Mouse (Mus musculus) CD8-positive naive resting alpha-beta T cell, adult 2 months (primary cell): ENCODE measurements around the gene Lfng.

ENCODE experiments used
- DNase-seq, 2 experiments: peaks; one replicate each; pipeline ENCODE4 v3.0.0; 2022; ENCODE audit warnings: low read depth in 2 of 2, low spot score in 2 of 2

The Lfng gene

DNA sequence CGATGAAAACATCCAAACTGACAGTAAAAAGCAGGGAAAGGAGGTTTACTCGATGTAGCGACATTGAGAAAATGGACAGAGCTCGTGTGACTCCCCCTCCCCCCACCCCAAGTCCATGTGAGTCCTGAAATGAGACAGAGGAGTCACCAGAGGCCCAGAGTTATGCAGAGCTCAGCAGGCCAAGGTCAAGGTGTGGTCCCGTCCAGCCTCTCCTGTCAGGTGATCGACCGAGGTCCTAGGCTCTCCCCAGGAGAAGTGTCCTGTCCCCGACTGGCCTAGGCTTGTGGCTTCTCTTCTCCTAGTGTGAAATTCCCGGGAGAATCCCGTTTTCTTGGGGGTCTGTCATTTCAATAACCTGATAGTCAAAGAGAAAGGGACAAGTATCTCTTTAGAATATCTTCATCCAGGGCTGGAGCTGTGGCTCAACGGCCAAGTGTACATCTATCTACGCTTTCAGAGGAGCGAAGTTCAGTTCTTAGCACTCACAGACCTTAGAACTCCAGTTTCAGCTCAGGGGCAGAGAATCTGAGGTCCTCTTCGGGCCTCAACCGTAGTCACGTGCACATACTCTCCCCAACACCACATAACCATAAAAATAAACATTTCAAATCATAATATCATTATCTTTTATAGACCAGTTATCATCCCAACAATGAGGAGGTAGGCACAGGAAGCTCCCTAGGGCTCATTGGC is 17.9 kb upstream of the Lfng start:
- DNase-seq, result no peak

DNA sequence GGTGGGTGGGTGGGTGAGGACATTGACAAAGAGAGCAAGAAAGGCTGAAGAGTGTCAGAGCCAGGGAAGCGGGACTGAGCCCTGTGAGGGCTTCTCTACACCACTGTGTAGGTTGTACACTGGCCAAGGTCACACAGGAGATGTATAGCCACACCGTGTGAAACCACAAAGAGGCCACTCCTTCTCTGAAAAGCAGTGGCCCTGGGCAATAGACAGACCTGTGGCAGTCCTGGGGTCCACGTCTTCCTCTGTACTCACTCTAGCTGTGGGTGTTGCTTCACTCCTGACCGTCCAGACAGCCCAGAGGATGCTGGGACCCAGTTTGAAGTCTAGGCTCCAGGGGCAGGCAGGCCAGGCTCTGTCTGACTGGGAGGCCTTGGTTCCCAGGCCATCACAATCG is 12.3 kb upstream of the Lfng start:
- no peak for DNase-seq

DNA sequence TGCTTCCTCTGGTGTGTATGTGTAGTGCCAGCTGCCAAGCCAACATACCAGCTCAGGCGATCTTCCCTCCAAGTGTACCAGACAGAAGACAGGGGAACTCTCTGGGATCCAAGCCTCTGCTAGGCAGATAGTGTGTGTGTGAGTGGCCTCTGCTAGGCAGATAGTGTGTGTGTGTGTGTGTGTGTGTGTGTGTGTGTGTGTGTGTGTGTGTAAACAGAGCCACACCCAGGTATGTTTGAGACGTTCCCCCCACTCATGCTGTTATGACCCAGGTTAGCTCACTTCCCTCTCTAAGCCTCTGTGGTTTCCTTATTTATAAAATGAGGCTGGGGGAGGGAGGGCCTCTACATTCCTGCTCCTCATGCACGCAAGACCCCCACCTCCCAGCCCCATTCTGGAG is 10.7 kb upstream of the Lfng start:
- DNase-seq, result no peak

DNA sequence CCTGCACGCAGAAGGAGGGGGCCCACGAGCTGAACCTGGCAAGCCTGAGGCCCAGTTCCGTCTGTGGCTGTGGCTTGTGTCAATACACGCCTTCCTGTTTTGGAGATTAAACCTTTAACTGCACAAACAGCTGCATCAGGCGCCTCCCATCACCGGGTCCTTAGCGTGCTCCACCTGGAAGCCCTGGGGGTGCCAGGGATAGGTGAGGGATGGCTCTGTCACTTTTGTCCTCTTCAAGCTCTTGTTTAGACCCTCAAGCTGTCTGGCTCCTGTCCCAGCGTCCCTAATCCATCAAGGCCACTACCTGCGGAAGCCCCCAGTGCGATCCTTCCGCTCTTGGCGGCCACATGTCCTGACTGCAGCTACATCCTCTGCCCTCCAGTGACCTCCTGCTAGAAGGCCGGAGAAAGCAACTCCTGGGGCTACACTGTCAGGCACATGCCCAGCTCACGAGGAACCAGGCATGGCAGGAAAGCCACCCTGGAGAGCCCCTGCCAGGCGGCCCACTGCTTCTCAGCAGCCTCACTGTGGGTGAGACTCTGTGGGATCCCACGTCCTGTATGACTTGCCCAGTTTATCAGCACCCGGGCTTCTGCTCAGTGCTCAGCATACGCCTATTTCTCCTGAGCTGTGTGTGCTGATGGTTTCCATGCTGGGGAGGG is 10.1 kb upstream of the Lfng start:
- DNase-seq, result peak; percentile 79 to 82

DNA sequence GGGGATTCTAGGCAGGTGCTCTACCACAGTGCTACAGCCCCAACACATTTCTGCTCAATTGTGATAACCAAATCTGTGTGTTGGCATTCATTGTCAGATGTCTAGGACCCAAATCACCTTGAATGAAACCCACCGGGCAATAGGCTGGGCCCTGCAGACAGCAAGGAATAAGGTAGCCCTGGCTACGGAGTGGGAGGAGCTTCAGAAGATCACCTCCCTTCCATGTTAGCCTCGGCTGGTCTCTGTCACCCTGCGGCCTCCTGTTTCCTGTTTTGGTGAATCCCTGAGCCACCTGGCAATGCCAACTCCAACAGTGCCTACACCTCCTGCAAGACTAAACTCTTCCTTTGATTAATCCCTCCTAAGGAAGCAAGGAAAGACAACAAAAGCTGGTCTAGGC is 9.3 kb upstream of the Lfng start:
- no peak for DNase-seq

DNA sequence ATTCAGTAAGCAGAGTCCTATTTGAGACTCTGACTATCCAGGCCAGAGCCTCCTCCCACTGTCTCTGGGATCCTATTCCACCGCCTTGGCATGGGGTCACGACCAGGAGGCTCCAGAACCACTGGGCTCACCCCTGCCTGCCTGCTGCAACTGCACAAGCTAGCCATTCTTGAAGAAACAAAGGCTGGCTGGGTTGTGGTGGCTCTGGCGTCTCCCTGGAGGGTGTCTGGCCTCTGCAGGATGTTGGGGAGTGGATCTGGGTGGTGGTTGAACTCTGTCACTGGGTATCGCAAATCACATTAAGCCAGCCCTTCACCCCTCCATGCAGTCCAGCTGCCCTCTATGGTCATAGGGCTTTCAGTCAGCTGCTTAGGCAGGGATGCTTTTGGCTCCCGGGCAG is 7.2 kb upstream of the Lfng start:
- DNase-seq, result no peak

DNA sequence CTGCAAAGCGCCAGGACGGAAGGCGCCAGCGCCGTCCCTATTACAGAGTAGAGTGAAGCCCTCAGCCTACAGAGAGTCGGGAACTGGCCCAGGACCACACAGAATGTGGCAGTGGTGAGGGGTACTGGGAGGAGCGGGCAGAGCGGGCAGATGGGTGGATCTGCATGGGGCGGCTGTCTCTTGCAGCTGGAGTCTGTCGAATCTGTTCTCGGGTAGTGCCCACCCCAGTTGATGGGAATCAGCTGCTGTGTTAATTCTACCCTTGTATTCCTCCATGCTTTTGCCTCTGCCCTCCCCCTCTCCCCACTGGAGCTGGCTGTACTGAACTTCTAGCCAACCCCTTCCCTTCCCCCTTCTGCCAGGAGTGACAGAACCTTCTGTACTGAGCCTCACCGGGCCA is 5.4 kb upstream of the Lfng start:
- DNase-seq, result no peak

DNA sequence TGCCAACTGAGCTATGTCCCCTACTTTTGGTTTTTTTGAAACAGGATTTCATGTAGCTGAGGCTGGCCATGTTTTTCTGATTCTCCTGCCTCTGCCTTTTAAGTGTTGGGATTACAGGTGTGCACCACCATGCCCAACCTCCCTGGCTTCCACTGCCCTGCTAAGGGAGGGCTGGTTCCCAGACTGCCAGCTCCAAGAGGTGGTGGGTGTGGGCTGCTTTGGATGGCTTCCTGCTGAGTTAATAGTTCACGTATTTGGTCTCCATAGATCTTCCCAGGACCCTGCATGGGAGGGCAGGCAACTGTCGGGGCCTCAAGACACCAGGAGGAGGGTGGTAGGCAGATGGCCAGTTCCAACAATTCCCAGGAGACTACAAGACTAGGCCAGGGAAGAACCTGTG is 4.6 kb upstream of the Lfng start:
- DNase-seq, result no peak

DNA sequence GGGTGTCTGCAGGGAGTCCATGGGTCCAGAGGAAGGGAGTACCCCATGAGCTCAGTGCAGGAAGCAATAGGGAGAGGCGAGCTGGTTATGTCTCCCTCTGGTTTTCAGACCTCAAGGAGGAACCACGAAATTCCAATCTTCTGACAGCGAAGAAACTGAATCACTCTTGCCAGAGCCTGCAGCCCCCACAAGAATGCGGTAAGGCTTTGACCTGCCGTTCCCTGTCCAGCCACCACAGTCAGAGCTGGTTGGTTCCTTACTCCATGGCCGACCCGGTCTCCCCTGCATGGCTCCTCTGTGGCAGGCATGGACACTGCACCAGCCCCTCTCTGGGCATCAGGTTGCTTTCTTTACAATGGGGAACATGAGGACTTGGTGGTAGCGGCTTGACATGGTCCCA is 2.7 kb upstream of the Lfng start:
- DNase-seq, result no peak

DNA sequence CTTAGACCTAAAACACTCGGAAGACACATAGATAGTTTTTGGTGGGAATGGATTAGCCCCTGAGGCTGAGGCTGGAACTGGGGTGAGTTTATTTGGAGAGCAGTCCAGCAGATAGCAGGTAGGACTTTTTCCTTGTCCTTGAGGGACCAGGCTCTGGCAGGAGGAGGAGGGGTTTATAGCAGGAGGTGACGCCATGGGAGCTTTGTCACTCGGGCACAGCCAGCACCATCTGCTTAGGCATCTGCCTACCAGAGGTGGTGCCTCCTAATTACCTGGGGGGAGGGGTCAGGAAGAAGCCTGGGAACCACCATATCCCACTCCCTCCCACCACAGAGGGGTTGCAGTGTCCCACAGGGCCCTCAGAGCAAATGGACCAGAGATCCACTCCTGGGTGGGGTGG is 1.9 kb upstream of the Lfng start:
- no peak for DNase-seq

DNA sequence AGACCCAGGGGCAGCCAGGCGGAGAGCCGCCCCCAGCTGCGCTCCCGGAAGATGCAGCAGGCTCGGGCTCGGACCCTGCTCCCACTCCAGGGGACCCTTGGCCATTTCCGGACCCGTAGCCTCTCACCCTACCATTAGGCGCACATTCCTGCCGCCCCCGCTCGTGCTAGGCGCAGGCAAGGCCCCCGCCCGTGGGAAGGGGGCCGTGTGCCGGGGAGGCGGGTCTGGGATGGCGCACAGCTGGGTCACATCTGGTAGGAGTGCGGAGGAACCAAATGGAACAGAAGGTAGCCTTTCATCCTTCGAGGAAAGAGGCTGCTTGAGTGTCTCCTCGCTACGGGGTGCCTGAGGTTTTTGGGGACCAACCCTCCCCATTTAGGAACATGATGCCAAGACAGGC is 734 bp upstream of the Lfng start:
- DNase-seq, result no peak

DNA sequence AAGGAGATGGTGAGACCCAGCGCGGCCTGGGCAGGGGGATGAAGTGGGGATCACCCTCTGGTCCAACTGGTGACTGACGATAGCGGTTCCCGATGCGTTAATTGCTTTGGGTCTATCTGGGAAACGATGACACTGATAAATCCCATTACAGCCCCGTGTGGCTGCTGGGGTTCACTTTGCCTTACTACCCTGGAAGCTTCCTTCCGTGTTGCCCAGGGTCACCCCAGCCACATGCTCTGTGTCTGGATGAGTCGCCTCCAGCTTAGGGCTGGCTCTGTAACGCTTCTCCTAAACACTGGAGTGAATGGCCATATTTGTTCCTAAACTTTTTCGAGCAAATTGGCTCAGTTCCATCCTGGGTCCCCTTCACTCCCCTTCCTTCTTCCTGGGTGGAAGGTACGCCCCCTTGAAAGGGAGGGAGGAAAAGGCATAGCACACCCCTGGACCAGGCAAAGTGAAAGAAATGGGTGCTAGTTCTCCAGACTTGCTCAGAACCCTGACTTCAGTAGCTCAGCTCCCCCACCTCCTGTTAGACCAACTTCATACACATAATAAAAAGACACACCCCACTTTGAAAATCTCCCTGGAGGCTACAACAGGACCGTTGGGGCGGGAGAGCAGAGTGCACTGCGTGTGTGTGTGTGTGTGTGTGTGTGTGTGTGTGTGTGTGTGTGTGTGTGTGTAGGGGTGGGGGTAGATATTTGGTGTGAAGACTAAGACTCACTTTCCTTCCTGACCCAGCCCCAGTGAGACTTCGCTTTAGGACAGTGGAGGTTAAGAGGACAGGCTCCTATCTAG is 915 bp downstream of the Lfng start:
- no peak for DNase-seq

DNA sequence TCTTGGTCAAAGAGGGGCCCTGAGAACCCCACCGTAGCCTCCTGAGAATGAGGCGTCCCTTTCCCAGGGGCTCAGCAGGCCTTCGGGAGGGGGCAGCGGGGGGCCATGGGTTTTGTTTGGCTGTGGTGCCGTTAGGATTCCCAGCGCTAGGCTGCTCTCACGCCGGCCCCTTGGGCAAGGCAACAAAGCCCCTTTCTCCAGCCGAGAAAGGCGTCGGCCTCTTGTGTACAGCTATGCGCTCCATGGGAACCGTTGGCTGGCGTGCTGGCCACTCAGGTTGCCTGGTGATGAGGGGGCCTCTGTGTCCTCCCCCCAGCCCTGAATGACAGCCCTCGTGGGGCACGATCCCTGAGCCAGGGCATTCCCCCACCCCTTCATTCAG is 1.5 kb downstream of the Lfng start:
- DNase-seq, result no peak

DNA sequence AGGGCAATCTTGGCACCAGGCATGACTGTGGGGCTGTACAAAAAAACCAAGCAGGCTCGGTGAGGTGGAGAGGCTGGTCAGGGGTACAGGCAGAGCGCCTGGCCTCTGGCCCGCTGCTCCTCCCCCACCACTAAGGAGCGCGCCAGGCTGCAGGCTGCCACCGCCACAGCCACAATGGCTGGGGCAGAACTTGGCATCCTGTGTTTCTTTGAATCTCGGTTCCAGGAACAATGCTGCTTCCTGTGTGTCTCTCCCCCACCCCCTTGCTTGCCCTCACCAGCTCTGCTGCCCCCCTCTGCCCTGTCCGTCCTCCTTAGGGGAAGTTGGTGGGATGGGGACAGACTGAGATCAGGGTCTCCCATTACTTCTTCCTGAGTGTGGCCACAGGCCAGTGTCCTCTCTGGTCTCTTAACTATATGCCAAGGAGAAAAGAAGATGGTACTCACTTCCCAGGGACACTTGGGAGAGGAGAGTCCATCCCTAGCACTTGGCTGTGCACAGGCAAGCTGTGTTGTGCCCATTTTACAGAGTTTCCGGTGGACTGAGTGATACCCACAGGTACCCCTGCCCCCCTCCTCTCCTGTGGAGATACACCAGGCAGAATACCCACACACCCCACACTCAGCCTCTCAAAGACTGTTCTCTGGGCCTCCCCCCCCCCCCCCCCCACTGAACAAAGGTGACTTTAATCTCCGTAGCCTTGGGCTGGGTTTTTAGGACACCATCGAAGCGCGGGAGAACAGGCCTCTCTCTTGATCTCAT is 2.6 kb downstream of the Lfng start:
- DNase-seq, result no peak

DNA sequence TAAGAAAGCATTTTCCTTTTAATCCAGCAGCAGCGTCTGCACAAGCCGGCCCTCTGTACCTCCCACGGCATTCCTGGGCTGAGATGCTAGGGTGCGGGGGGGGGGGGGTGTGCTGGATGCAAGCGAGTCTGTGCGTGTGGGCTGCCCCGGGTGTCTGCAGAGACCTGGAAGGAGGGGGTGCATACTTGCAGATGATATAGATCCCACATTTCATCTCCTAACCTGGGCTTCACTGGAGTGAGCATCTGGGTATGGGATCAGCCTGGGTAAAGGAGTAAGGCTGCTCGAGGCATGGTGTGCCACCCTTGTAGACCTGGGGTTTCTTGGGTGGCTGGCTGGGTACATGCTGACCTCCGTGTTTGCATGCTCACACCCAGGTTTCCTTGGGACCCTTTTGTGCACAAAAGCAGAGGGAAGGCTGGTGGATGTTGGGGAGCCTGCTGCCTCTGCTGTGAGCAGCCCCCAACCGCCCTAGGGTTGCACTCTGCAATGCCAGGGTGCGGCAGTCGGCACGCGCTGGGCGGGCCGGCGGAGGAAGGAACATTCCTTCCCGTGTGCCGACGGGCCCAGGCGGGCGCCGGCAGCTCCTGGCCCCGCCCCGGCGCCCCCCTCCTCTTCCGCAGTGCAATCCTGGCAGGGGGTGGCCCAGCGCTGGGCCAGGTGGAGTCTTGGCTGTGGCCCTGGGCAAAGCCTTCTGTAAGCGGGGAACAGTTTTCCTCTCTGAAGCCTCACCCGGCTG is 3.3 kb downstream of the Lfng start:
- DNase-seq, result no peak

DNA sequence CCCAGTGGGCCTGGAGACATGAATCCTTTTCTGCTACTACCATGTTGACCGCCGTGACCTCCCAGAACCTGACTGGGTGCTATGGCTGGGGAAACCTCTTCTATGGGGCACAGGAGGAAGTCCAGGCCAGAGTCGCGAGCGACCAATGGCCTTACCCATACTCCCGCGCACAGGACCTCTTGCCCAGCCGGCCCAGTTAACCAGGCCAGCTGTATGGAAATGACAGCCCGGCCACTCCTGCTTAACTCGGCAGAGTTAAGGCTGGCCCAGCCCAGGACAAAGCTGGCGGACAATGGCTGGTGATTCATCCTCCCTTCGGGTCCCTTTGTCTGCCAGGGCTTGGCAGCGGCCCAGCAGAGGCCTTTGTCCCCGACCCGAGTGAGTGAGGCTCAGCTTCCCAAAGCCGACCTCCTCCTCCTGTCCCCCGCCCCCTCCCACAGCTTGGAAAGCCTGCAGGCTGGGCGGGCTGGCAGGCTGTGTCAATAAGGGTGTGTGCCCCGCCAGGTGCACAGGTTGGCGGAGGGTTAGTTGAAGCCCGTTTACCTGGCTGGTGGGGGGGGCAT is 4.0 kb downstream of the Lfng start:
- no peak for DNase-seq

DNA sequence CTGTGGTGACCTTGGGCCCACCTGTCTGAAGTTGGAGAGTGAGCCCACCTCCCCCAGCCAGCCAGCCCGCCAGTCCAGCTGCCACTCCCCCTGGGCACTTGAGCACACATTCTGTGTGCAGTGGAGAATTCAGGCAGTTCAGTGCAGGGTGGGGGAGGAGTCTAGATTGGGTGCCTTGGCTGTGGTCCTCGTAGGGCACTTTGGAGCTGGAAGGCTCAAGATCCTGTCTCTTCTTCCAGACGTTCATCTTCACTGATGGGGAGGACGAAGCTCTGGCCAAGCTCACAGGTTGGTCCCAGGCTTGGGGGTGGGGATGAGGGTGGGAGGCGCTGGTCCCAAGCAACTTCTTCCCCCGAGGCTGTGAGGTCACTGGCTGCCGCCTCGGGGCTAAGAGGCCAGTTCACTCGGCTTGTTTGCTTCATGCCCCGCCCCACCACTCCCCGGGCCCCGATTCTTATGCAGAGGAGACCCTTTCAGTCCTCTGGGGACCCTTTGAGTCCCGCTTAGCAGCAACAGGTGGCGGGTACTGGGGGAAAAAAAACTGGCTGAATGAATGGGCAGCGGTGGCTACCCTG is 4.6 kb downstream of the Lfng start:
- DNase-seq, result no peak

DNA sequence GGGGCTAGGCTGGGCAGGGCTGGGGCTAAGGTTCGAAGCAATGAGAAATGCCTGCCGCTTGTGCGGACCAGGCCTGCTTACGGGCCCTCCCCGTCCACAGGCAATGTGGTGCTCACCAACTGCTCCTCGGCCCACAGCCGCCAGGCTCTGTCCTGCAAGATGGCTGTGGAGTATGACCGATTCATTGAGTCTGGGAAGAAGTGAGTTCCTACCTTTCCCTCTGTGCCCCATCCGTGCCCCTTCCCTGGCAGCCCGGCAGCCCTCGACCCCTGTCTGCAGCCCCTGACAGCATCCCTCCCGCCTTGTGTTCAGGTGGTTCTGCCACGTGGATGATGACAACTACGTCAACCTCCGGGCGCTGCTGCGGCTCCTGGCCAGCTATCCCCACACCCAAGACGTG is 5.1 kb downstream of the Lfng start:
- DNase-seq, result no peak

DNA sequence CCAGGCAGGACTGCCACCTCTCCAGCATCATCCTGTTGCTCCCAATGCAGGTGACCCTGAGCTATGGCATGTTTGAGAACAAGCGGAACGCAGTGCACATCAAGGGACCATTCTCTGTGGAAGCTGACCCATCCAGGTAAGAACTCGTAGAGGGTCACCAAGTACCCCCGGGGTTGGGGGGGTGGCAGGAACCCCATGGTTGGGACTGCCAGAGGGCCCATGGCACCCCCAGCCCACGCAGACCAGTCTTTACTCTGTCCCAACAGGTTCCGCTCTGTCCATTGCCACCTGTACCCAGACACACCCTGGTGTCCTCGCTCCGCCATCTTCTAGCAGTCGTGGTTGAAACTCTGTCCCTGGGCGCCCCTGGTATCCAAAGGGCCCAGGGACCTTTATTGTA is 7.0 kb downstream of the Lfng start:
- no peak for DNase-seq

DNA sequence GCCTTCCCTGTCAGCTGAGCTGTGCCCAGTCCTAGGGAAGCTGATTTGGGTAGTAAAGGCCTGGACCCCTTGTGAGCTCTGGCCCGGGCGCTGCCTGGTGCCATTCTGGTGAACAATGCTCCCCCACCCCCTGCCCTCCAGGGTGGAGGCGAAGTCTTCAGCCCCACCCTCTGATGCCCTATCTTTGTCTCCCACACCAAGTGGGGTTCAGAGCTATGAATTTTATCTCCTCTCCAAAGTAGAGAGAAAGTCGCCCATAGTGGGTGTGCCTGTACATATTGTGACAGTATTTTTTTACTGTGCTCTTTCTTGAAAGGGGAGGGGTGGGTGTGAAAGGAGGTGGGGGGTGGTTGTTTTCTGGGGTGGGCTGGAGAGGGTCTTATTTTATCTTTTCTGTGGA is 7.7 kb downstream of the Lfng start:
- no peak for DNase-seq
